Mouse (Mus musculus) myocyte (in vitro differentiated cells): ENCODE measurements at regions not wholly inside any gene's neighbourhood (a gene's known extent, or its start where the extent isn't known, plus 50 kb on each side); places are given as distances from the start of the nearest gene placed in this dataset.
A peak's percentile ranks its signal among the peaks of the same experiment; 100 is the strongest.

Experiments used
- H3K27me3 ChIP-seq: one replicate; pipeline ENCODE4 v1.6.1; 2011; ENCODE audit not compliant: control insufficient read depth, insufficient read depth, insufficient read length
- H3K36me3 ChIP-seq: one replicate; pipeline ENCODE4 v1.6.1; 2011; ENCODE audit not compliant: control insufficient read depth, insufficient read depth
- H3K4me2 ChIP-seq: one replicate; pipeline ENCODE4 v1.6.1; 2011; ENCODE audit warnings: low read depth, control low read depth
- H3K4me3 ChIP-seq: one replicate; pipeline ENCODE4 v1.5.1; 2011; ENCODE audit warnings: mild to moderate bottlenecking, control low read depth, moderate library complexity
- H3K79me2 ChIP-seq: one replicate; pipeline ENCODE4 v1.6.1; 2011; ENCODE audit not compliant: control insufficient read depth, insufficient read depth
- H3ac ChIP-seq: one replicate; pipeline ENCODE4 v1.6.1; 2011; ENCODE audit not compliant: control insufficient read depth, insufficient read length
- CEBPB ChIP-seq: IDR thresholded peaks from 2 replicates; pipeline ENCODE4 v1.6.1; 2011; ENCODE audit warnings: mild to moderate bottlenecking, moderate library complexity; ENCODE audit not compliant: poor library complexity, insufficient read depth, severe bottlenecking
- E2F4 ChIP-seq: IDR thresholded peaks from one replicate; pipeline ENCODE4 v1.6.1; 2011; ENCODE audit warnings: mild to moderate bottlenecking, control low read depth, moderate library complexity; ENCODE audit not compliant: insufficient read depth
- MAX ChIP-seq: IDR thresholded peaks from one replicate; pipeline ENCODE4 v1.6.1; 2011; ENCODE audit warnings: low read depth, mild to moderate bottlenecking, control low read depth
- MYOD1 ChIP-seq, 3 experiments: IDR thresholded peaks; one replicate each; pipeline ENCODE4 v1.6.1; 2011; ENCODE audit warnings: control low read depth in 2 of 3, low read depth in 2 of 3, mild to moderate bottlenecking in 2 of 3, moderate library complexity in 1 of 3; ENCODE audit not compliant: insufficient read length in 2 of 3, control insufficient read depth in 1 of 3
- MYOG ChIP-seq, 3 experiments: IDR thresholded peaks; one replicate each; pipeline ENCODE4 v1.6.1; 2011; ENCODE audit warnings: control low read depth in 2 of 3, low read depth in 2 of 3, mild to moderate bottlenecking in 2 of 3; ENCODE audit not compliant: insufficient read length in 2 of 3, control insufficient read depth in 1 of 3, insufficient read depth in 1 of 3
- POLR2A ChIP-seq: IDR thresholded peaks from one replicate; pipeline ENCODE4 v1.6.1; 2011; ENCODE audit warnings: low read depth, mild to moderate bottlenecking, control low read depth, moderate library complexity; ENCODE audit not compliant: insufficient read length
- POLR2AphosphoS2 ChIP-seq: IDR thresholded peaks from one replicate; pipeline ENCODE4 v1.6.1; 2011; ENCODE audit warnings: low read depth, control low read depth; ENCODE audit not compliant: insufficient read length
- REST ChIP-seq: IDR thresholded peaks from one replicate; pipeline ENCODE4 v1.6.1; 2011; ENCODE audit warnings: mild to moderate bottlenecking, control low read depth, moderate library complexity; ENCODE audit not compliant: insufficient read depth, insufficient read length
- SRF ChIP-seq: IDR thresholded peaks from one replicate; pipeline ENCODE4 v1.6.1; 2011; ENCODE audit warnings: low read depth; ENCODE audit not compliant: control insufficient read depth, insufficient read length
- TCF12 ChIP-seq: IDR thresholded peaks from one replicate; pipeline ENCODE4 v1.6.1; 2011; ENCODE audit warnings: mild to moderate bottlenecking, control low read depth; ENCODE audit not compliant: poor library complexity, insufficient read depth, severe bottlenecking
- TCF3 ChIP-seq: IDR thresholded peaks from one replicate; pipeline ENCODE4 v1.6.1; 2011; ENCODE audit warnings: low read depth, control low read depth; ENCODE audit not compliant: insufficient read length
- USF1 ChIP-seq: IDR thresholded peaks from one replicate; pipeline ENCODE4 v1.6.1; 2011; ENCODE audit warnings: low read depth, mild to moderate bottlenecking, control low read depth, moderate library complexity

- Histone ChIP-seq H3K79me2 (no peaks in the 10 kb centered on the region), H3ac (no peak overlapping the region), H3K4me3 (no peak overlapping the region), H3K4me2 (peak overlapping the region; percentile 42), H3K36me3 (no peaks in the 10 kb centered on the region), H3K27me3 (no peaks in the 10 kb centered on the region)
- no peak for TF ChIP-seq MYOG (IDR thresholded peaks at IDR 0.05; ENCODE audit: control insufficient read depth in 1 of 3, insufficient read depth in 1 of 3, insufficient read length in 2 of 3, low read depth in 2 of 3)
- no peak for TF ChIP-seq SRF
- TF ChIP-seq TCF12, result no peak
- TF ChIP-seq TCF3, result no peak
- no peak for TF ChIP-seq CEBPB
- no peak for TF ChIP-seq POLR2A
- no peak for TF ChIP-seq REST
- no peak for TF ChIP-seq MAX
- TF ChIP-seq E2F4, result no peak
- no peak for TF ChIP-seq USF1
- TF ChIP-seq POLR2AphosphoS2, result no peak
- no peak for TF ChIP-seq MYOD1 (IDR thresholded peaks at IDR 0.05; ENCODE audit: control insufficient read depth in 1 of 3, insufficient read length in 2 of 3, low read depth in 2 of 3)
Observed at GRCm38 (mm10) chr5:148740366-148741266, 188.0 kb upstream of the Ubl3 start.

GRCm38 (mm10) chr5:148739672-148740071 lies 187.1 kb upstream of the Ubl3 start:
- Histone ChIP-seq H3K27me3 (no peaks in the 10 kb centered on the region), H3K4me3 (no peak overlapping the region), H3K79me2 (no peaks in the 10 kb centered on the region), H3ac (no peak overlapping the region), H3K4me2 (peak overlapping the region; percentile 10), H3K36me3 (no peaks in the 10 kb centered on the region)
- TF ChIP-seq TCF3, result no peak

- no peak overlapping the region for H3ac ChIP-seq
- no peak overlapping the region for H3K4me3 ChIP-seq
- H3K4me2 ChIP-seq, result peak overlapping the region; percentile 20
- no peaks in the 10 kb centered on the region for H3K36me3 ChIP-seq
- TF ChIP-seq POLR2AphosphoS2 (no peak), MAX (no peak), CEBPB (peak; percentile 82), SRF (peak; percentile 90)
- no peaks in the 10 kb centered on the region for H3K79me2 ChIP-seq
- no peaks in the 10 kb centered on the region for H3K27me3 ChIP-seq
Observed at GRCm38 (mm10) chr5:148739141-148739540, 186.6 kb upstream of the Ubl3 start.

- H3K79me2 ChIP-seq, result no peaks in the 10 kb centered on the region
- H3K36me3 ChIP-seq, result no peaks in the 10 kb centered on the region
- no peaks in the 10 kb centered on the region for H3K27me3 ChIP-seq
- no peak overlapping the region for H3K4me2 ChIP-seq
- TF ChIP-seq MAX, result no peak
- TF ChIP-seq POLR2AphosphoS2, result no peak
- no peak for TF ChIP-seq REST
- no peak for TF ChIP-seq TCF3
- no peak for TF ChIP-seq POLR2A
- no peak for TF ChIP-seq E2F4
- TF ChIP-seq MYOG (IDR thresholded peaks at IDR 0.05; ENCODE audit: control insufficient read depth in 1 of 3, insufficient read depth in 1 of 3, insufficient read length in 2 of 3, low read depth in 2 of 3), result no peak
- no peak for TF ChIP-seq USF1
- no peak for TF ChIP-seq SRF
- no peak for TF ChIP-seq MYOD1 (IDR thresholded peaks at IDR 0.05; ENCODE audit: control insufficient read depth in 1 of 3, insufficient read length in 2 of 3, low read depth in 2 of 3)
- TF ChIP-seq CEBPB, result no peak
- no peak for TF ChIP-seq TCF12
- no peak overlapping the region for H3K4me3 ChIP-seq
- H3ac ChIP-seq, result no peak overlapping the region
Observed at GRCm38 (mm10) chr5:148729541-148729940, 177.0 kb upstream of the Ubl3 start.

- Histone ChIP-seq H3K27me3 (no peaks in the 10 kb centered on the region), H3K79me2 (no peaks in the 10 kb centered on the region), H3K36me3 (no peaks in the 10 kb centered on the region)
Observed at GRCm38 (mm10) chr5:148728492-148728891, 175.9 kb upstream of the Ubl3 start.

More at GRCm38 (mm10) chr5:148728492-148728891, 175.9 kb upstream of the Ubl3 start:
- H3K4me3 ChIP-seq, result no peak overlapping the region
- no peak overlapping the region for H3K4me2 ChIP-seq
- TF ChIP-seq TCF3, result no peak
- no peak for TF ChIP-seq MYOD1 (IDR thresholded peaks at IDR 0.05; ENCODE audit: control insufficient read depth in 1 of 3, insufficient read length in 2 of 3, low read depth in 2 of 3)
- TF ChIP-seq USF1, result no peak
- no peak for TF ChIP-seq MAX
- no peak for TF ChIP-seq CEBPB
- H3ac ChIP-seq, result no peak overlapping the region
